Mouse (Mus musculus): ENCODE results near the gene Erfe. TPM values are rescaled to one million over a fixed set of nuclear protein-coding genes. Genes with fewer than 3 reads are reported as not detected.

Erfe gene
- 10.8 and 10.9 TPM in 2 replicates for polyA plus RNA-seq (2014; fragmentation: Nextera tagmentation; extraction: Ambion mirVana)

DNA sequence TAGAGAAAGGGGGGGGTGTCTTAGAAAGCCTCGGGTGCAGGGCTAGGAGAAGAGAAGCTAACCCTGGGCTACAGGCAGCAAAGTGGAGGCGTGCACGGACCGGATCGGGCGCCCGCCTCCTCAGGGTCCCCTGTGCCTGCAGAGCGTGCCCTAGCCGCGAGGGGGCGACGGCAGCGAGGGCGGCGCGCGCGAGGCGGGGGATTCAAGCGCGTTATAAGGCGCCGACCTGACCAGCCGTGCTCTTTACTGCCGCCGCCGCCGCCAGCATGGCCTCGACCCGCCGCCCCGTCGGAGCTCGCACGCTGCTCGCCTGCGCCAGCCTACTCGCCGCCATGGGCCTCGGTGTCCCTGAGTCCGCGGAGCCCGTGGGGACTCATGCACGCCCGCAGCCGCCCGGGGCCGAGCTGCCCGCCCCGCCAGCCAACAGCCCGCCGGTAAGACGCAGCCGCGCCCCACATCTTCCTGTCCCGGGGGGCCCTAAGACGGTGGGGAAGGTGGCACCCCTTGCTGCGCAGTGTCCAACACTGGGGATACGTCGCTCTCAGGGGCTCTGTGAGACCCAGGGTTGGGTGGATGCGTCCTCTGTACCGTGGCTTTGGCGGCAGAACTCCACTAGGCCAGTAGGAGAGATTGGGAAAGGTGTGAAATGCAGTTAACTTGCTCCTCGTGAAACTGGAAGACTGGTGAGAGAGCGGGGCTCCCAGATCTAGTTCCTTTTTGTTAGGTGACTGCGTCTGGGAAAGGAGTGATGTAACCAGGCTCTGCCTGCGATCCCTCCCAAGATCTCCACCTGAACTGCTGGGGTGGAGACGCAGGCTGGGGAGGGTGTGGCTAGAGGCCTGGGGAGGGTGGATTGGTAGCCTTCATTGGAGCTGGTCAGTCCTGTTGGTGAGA, at the start of gene Erfe:
Gene Erfe (plus strand): TSS at position 216 of the 894 bp plus-strand sequence.
- Histone ChIP-seq H3K4me1 (replicated peaks; ENCODE audit: control insufficient read depth, insufficient read depth, low read length) (peaks cover 7% of the 10 kb centered on the region), H3K36me3 (ENCODE audit: control insufficient read depth, insufficient read depth, low read length) (peaks cover 16% of the 10 kb centered on the region), H3K9me3 (ENCODE audit: control insufficient read depth, low read length) (peaks cover 6% of the 10 kb centered on the region; the same call in 1 of the 2 replicates), H3K9ac (ENCODE audit: low read length) (peak within 1 kb of the TSS; percentile 60), H3K27me3 (replicated peaks; ENCODE audit: control insufficient read depth, insufficient read depth, low read length) (0 out of 2 replicates have a peak, but pooled peaks cover 3% of the 10 kb centered on the region), H3K4me3 (ENCODE audit: low read depth, low read length) (peak within 1 kb of the TSS; percentile 46), H3K27ac (ENCODE audit: low read depth) (peak within 1 kb of the TSS; percentile 51; the same call in 1 of the 2 replicates), H3K4me2 (ENCODE audit: low read length) (peak within 1 kb of the TSS; percentile 90)
- ATAC-seq (replicated peaks; ENCODE audit: low FRiP score, low TSS enrichment, low read depth), result peak; percentile 64
- DNase-seq (ENCODE audit: low spot score), result peak; percentile 86
- WGBS, result 1% methylated on average over 57 of the region's 68 CpGs

DNA sequence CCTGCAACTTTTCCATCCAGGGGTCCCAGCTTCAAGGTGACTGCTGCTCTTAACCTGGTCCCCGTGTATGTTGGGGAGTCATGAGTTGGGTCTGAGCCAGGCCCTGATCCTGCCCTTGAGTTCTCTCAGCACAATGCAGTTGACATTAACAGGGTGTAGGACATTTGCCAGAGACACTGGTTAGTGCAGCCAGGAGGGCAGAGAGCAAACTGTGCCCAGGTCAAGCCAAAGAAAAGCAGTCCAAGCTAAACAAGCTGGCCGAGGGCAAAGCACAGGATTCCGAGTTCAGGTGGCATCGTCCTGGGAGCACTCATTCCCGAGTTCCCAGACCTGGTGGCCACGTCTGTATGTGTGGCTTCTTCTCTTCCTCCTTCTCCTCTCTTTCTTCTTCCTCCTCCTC, 48.6 kb upstream of the Erfe start:
- Histone ChIP-seq H3K27ac (ENCODE audit: low read depth) (no peak overlapping the region), H3K36me3 (ENCODE audit: control insufficient read depth, insufficient read depth, low read length) (no peaks in the 10 kb centered on the region), H3K9me3 (ENCODE audit: control insufficient read depth, low read length) (no peaks in the 10 kb centered on the region), H3K27me3 (replicated peaks; ENCODE audit: control insufficient read depth, insufficient read depth, low read length) (no peaks in the 10 kb centered on the region), H3K9ac (ENCODE audit: low read length) (no peak overlapping the region), H3K4me1 (replicated peaks; ENCODE audit: control insufficient read depth, insufficient read depth, low read length) (peaks cover 11% of the 10 kb centered on the region; the same call in 1 of the 2 replicates), H3K4me2 (ENCODE audit: low read length) (no peak overlapping the region), H3K4me3 (ENCODE audit: low read depth, low read length) (no peak overlapping the region)
- ATAC-seq (replicated peaks; ENCODE audit: low FRiP score, low TSS enrichment, low read depth) (no peak), DNase-seq (ENCODE audit: low spot score) (no peak)
- WGBS, result 76% methylated on average over 6 of the region's 6 CpGs

DNA sequence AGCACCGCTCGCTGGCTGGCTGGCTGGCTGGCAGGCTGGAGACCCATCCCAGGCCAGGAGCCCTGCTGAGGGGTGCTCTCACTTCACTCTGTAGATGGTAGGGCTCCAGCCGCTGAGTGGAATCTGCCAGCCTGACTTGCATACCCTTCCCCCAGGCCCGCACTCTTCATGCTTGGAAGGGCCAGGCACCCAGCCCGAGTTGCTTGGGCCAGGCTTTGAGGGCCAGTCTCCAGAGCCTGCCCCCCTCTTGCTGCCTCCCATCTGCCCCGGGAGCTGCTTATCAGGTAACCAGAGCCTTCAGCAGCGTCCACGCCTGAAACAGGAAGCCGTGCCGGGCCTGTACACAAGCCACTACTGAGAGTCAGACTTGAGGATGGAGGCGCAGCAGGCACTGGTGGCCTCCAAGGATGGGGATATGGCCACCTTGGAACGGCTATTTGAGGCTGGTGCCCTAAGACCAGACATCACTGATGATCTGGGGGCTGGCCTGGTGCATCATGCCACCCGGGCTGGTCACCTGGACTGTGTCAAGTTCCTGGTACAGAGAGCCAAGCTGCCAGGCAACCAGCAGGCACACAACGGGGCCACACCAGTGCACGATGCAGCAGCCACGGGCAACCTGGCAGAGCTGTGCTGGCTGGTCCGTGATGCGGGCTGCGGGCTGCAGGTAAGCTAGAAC, 44.3 kb upstream of the Erfe start, which contains the start of gene Espnl:
Gene Espnl (plus strand): TSS at position 316 of the 679 bp plus-strand sequence.
- H3K9ac ChIP-seq (ENCODE audit: low read length), result no peak within 1 kb of the TSS
- H3K27ac ChIP-seq (ENCODE audit: low read depth), result no peak within 1 kb of the TSS
- ATAC-seq (replicated peaks; ENCODE audit: low FRiP score, low TSS enrichment, low read depth), result no peak
- no peak within 1 kb of the TSS for H3K4me2 ChIP-seq (ENCODE audit: low read length)
- 65% methylated on average over 19 of the region's 19 CpGs for WGBS
- no peaks in the 10 kb centered on the region for H3K27me3 ChIP-seq (replicated peaks; ENCODE audit: control insufficient read depth, insufficient read depth, low read length)
- H3K36me3 ChIP-seq (ENCODE audit: control insufficient read depth, insufficient read depth, low read length), result no peaks in the 10 kb centered on the region
- H3K9me3 ChIP-seq (ENCODE audit: control insufficient read depth, low read length), result no peaks in the 10 kb centered on the region
- no peak for DNase-seq (ENCODE audit: low spot score)
- no peaks in the 10 kb centered on the region for H3K4me1 ChIP-seq (replicated peaks; ENCODE audit: control insufficient read depth, insufficient read depth, low read length)
- no peak within 1 kb of the TSS for H3K4me3 ChIP-seq (ENCODE audit: low read depth, low read length)

DNA sequence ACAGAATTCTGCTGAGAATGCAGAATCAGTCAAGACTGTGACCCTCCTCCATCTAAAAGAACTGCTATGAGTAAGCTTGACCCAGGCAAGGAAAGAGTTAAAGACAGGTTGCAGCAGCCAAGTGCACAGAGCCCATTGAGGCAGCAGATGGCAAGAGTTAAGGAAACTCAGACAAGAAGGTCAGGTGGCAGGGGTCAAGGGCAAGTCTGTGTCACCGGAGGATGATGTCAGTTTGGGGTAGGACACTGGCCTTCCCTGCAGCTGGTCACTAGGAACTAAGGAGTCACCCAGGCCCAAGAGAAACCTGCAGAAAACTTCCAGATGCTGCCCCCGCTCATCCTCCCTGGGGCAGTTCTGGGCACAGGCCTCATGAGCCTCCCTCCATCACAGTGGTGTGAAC, 41.6 kb upstream of the Erfe start:
- Histone ChIP-seq H3K27me3 (replicated peaks; ENCODE audit: control insufficient read depth, insufficient read depth, low read length) (no peaks in the 10 kb centered on the region), H3K4me1 (replicated peaks; ENCODE audit: control insufficient read depth, insufficient read depth, low read length) (no peaks in the 10 kb centered on the region; the same call in 1 of the 2 replicates), H3K4me3 (ENCODE audit: low read depth, low read length) (no peak overlapping the region), H3K27ac (ENCODE audit: low read depth) (no peak overlapping the region), H3K36me3 (ENCODE audit: control insufficient read depth, insufficient read depth, low read length) (no peaks in the 10 kb centered on the region), H3K9ac (ENCODE audit: low read length) (no peak overlapping the region), H3K9me3 (ENCODE audit: control insufficient read depth, low read length) (no peaks in the 10 kb centered on the region), H3K4me2 (ENCODE audit: low read length) (no peak overlapping the region)
- no peak for DNase-seq (ENCODE audit: low spot score)
- 85% methylated on average over 2 of the region's 2 CpGs for WGBS
- no peak for ATAC-seq (replicated peaks; ENCODE audit: low FRiP score, low TSS enrichment, low read depth)

DNA sequence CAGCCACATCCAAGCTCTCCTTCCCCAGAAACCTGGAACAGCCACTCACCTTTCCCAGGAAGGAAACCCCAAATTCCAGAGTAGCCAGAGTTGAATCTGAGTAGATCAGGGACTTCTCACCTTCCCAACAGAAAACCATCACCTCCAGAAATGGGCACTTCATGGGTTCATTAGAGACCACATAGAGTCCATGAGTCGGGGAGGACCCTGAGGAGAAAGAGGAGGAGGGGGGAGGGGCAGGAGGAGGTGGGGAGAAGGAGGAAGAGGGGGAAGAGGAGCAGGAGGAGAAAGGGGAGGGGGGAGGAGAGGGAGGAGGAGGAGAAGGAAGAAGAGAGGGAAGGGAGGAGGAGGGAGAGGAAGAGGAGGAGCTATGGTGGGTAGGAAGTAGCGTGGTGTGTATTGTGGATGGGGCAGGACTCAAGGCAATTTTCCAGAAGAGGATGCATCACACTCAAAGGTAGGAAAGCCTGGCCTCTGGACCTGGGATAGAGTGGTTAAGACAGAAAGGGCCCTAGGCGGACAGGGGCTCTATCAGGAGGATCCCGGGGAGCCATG, 40.7 kb upstream of the Erfe start:
- H3K4me1 ChIP-seq (replicated peaks; ENCODE audit: control insufficient read depth, insufficient read depth, low read length), result no peaks in the 10 kb centered on the region; the same call in 1 of the 2 replicates
- WGBS, result 71% methylated on average over 4 of the region's 4 CpGs
- no peak overlapping the region for H3K9ac ChIP-seq (ENCODE audit: low read length)
- ATAC-seq (replicated peaks; ENCODE audit: low FRiP score, low TSS enrichment, low read depth), result no peak
- no peak overlapping the region for H3K27ac ChIP-seq (ENCODE audit: low read depth)
- H3K36me3 ChIP-seq (ENCODE audit: control insufficient read depth, insufficient read depth, low read length), result no peaks in the 10 kb centered on the region
- no peak overlapping the region for H3K4me3 ChIP-seq (ENCODE audit: low read depth, low read length)
- H3K27me3 ChIP-seq (replicated peaks; ENCODE audit: control insufficient read depth, insufficient read depth, low read length), result no peaks in the 10 kb centered on the region
- H3K4me2 ChIP-seq (ENCODE audit: low read length), result no peak overlapping the region
- no peaks in the 10 kb centered on the region for H3K9me3 ChIP-seq (ENCODE audit: control insufficient read depth, low read length)
- DNase-seq (ENCODE audit: low spot score), result no peak

DNA sequence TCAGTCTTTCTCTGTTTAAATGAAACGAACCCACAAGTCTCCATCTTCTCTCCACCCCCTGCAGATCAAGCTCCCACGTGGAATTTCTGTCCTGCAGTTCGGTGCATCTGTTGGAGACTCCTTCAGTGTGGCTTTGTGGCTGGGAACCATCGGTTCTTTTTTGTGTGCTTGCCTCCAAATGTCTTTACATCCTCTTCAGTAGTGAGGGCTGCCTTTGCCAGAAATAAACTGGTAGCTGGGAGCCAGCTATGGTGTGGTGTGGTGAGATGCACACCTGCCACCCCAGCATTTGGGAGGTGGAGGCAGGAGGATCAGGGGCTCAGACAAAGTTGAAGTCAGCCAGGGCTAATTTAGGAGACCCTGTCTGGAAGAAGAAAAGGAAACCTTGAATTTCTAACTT, 34.1 kb upstream of the Erfe start:
- no peaks in the 10 kb centered on the region; the same call in 1 of the 2 replicates for H3K4me1 ChIP-seq (replicated peaks; ENCODE audit: control insufficient read depth, insufficient read depth, low read length)
- H3K27ac ChIP-seq (ENCODE audit: low read depth), result no peak overlapping the region
- H3K4me2 ChIP-seq (ENCODE audit: low read length), result no peak overlapping the region
- ATAC-seq (replicated peaks; ENCODE audit: low FRiP score, low TSS enrichment, low read depth) (no peak), DNase-seq (ENCODE audit: low spot score) (no peak)
- WGBS, result 55% methylated on average over 4 of the region's 4 CpGs
- H3K36me3 ChIP-seq (ENCODE audit: control insufficient read depth, insufficient read depth, low read length), result no peaks in the 10 kb centered on the region
- no peak overlapping the region for H3K4me3 ChIP-seq (ENCODE audit: low read depth, low read length)
- no peaks in the 10 kb centered on the region for H3K27me3 ChIP-seq (replicated peaks; ENCODE audit: control insufficient read depth, insufficient read depth, low read length)
- H3K9me3 ChIP-seq (ENCODE audit: control insufficient read depth, low read length), result no peaks in the 10 kb centered on the region
- H3K9ac ChIP-seq (ENCODE audit: low read length), result no peak overlapping the region

DNA sequence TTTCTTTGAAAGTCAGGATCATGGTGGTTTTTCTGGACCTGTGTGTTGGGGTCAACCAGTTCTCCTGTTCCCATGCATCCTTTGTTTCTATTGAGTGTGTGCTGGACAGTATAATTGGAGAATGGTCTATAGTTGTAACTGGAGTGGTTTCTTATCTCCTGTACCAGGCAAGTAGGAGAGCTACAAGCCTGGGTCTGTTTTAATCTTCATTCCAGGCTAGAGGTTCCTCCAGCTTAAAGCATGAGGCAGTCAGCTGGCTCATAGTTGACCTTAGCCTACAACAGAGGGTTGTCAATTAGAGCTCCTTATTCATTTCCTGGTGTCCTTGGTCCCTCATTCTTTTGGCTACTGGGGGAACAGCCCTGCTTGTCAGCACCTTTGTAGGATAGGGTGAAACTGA, 32.6 kb upstream of the Erfe start:
- DNase-seq (ENCODE audit: low spot score) (no peak), ATAC-seq (replicated peaks; ENCODE audit: low FRiP score, low TSS enrichment, low read depth) (no peak)
- Histone ChIP-seq H3K4me2 (ENCODE audit: low read length) (no peak overlapping the region), H3K36me3 (ENCODE audit: control insufficient read depth, insufficient read depth, low read length) (no peaks in the 10 kb centered on the region), H3K27me3 (replicated peaks; ENCODE audit: control insufficient read depth, insufficient read depth, low read length) (no peaks in the 10 kb centered on the region), H3K9me3 (ENCODE audit: control insufficient read depth, low read length) (no peaks in the 10 kb centered on the region), H3K27ac (ENCODE audit: low read depth) (no peak overlapping the region), H3K9ac (ENCODE audit: low read length) (no peak overlapping the region), H3K4me1 (replicated peaks; ENCODE audit: control insufficient read depth, insufficient read depth, low read length) (no peaks in the 10 kb centered on the region; the same call in 1 of the 2 replicates), H3K4me3 (ENCODE audit: low read depth, low read length) (no peak overlapping the region)

DNA sequence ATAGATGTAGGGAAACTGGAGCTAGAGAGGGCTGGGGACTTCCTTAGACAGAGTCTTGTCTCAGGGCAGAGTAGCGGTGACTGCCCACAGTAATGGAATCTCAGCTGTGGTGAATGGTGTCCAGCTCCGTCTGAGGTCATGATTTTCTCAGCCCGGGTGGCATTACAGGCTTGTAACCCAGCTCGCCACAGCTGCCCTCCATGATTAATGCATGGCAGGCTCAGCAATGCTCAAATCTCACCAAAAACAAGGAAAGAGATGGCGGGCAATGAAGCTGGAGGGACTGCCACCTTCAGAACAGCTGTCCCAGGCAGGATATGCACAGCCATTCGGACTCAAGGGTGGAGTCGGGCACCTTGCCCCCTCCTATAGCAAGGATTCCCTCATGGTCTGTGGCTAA, 28.9 kb upstream of the Erfe start:
- no peak overlapping the region for H3K4me2 ChIP-seq (ENCODE audit: low read length)
- 0 out of 2 replicates have a peak, but pooled peaks cover 3% of the 10 kb centered on the region for H3K27me3 ChIP-seq (replicated peaks; ENCODE audit: control insufficient read depth, insufficient read depth, low read length)
- no peak overlapping the region for H3K4me3 ChIP-seq (ENCODE audit: low read depth, low read length)
- no peak overlapping the region for H3K9ac ChIP-seq (ENCODE audit: low read length)
- ATAC-seq (replicated peaks; ENCODE audit: low FRiP score, low TSS enrichment, low read depth), result no peak
- DNase-seq (ENCODE audit: low spot score), result no peak
- H3K9me3 ChIP-seq (ENCODE audit: control insufficient read depth, low read length), result no peaks in the 10 kb centered on the region
- no peaks in the 10 kb centered on the region for H3K36me3 ChIP-seq (ENCODE audit: control insufficient read depth, insufficient read depth, low read length)
- H3K27ac ChIP-seq (ENCODE audit: low read depth), result no peak overlapping the region
- WGBS, result 85% methylated on average over 7 of the region's 7 CpGs
- H3K4me1 ChIP-seq (replicated peaks; ENCODE audit: control insufficient read depth, insufficient read depth, low read length), result no peaks in the 10 kb centered on the region
